Mouse (Mus musculus) cerebellum, adult 2 months (tissue): ENCODE measurements around the gene Coro7.

Experiments used
- CTCF ChIP-seq: fragments of 200-500 bp; IDR thresholded peaks from 2 replicates; pipeline ENCODE4 v1.5.1; 2011; ENCODE audit warnings: low read depth, mild to moderate bottlenecking, control low read depth, low read length, moderate library complexity, borderline replicate concordance; ENCODE audit not compliant: insufficient read depth
- POLR2A ChIP-seq: fragments of 200-500 bp; IDR thresholded peaks from 2 replicates; pipeline ENCODE4 v1.6.1; 2011; ENCODE audit warnings: low read length, control low read depth, borderline replicate concordance; ENCODE audit not compliant: insufficient read depth

DNA sequence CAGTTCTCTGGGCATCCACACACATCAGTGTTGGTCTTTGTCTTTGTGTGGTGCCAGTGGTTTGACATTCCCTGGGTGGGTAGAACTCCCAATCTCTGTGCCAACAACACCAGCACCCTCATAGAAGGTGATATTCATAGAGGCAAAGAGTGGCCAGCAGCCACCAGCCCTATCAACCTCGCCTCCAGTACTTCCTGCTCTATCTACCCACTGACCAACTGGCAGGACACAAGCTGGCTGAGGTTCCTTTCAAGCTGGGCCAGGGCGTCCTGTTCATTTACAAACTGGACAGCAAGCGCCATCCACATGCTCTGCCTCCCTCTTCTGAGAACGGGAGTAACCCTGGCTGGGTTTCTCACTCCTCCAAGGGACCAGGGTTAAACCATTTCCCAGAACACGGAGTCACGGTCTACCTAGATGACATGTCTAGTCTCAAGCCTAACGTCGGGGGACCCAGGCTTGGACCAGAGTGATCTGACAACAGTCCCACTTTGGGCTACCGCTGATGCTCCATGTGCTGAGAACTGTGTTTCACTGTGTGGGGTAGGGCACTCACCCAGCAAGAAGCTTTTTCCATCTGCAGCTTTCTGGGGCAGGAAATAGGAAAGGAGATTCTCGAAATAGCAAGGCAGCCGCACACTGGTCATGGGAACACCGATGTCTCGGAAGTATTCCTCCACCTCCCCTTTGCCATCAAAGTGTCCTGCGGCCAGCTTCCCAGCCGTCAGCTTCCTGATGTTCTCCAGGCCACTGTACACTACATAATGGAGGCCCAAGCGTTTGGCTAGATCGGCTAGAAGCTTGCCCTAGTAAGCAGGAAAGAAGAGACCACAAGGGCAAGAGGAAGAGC lies 34.5 kb upstream of the Coro7 start:
- TF ChIP-seq CTCF (no peak), POLR2A (no peak)
